Mouse (Mus musculus) erythroblast, embryonic 14.5 days (primary cell): Measurements from ENCODE around the gene Olfr1238. TPM values are rescaled to one million over a fixed set of nuclear protein-coding genes. Genes with fewer than 3 reads are reported as not detected.

ENCODE experiments used
- H3K27me3 ChIP-seq: 2 replicates; pipeline ENCODE4 v1.6.1; 2012; ENCODE audit warnings: inconsistent platforms; ENCODE audit not compliant: control insufficient read depth
- H3K36me3 ChIP-seq: 2 replicates; pipeline ENCODE4 v1.6.1; 2012; ENCODE audit warnings: mild to moderate bottlenecking, inconsistent platforms; ENCODE audit not compliant: control insufficient read depth
- H3K4me1 ChIP-seq: 2 replicates; pipeline ENCODE4 v1.6.1; 2012; ENCODE audit warnings: inconsistent platforms; ENCODE audit not compliant: control insufficient read depth
- H3K4me3 ChIP-seq: replicated peaks from 2 replicates; pipeline ENCODE3; 2012; ENCODE audit warnings: moderate library complexity, mild to moderate bottlenecking, inconsistent platforms
- H3K9me3 ChIP-seq: 2 replicates; pipeline ENCODE4 v1.6.1; 2012; ENCODE audit warnings: low read length, inconsistent platforms, mixed read lengths; ENCODE audit not compliant: control insufficient read depth
- GATA1 ChIP-seq: IDR thresholded peaks from 2 replicates; pipeline ENCODE4 v1.6.1; 2012; ENCODE audit warnings: low read length, inconsistent platforms, mixed read lengths
- TAL1 ChIP-seq: IDR thresholded peaks from 3 replicates; pipeline ENCODE4 v1.6.1; 2012; ENCODE audit warnings: low read length, inconsistent platforms, mixed read lengths
- polyA plus RNA-seq: library from polyadenylated mRNA; stranded (reverse); fragments of >175 nt; gene quantifications from 2 replicates; pipeline ENCODE4 v1.2.3, GENCODE M21; 2012

Gene Olfr1238
- polyA plus RNA-seq, result not detected in 2 replicates

GRCm38 (mm10) chr2:89409576-89409975 is at the start of gene Olfr1238:
Olfr1238 (minus strand) TSS chr2:89409676.
- no peak within 1 kb of the TSS for H3K4me3 ChIP-seq

DNA sequence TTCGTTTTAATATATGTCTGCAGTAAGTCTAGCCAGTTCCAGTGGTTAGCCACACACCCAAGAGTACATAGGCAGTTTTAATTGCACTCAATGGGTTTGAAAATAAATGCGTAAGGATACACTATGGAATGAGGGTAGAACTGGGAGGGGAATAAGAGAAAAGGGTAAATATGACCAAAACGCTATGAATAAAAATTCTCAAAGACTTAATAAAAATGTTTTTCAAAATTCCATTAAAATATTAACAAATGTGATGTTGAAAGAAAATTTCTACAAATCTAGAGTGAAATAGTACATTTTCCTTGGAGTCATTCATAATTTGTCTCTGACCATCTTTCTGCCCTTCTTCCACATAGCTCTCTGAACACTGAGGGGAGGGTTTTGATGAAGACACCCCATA is 33.4 kb upstream of the Olfr1238 start, which contains the start of gene Olfr1240:
Gene Olfr1240 (minus strand): TSS at position 101 of the 400 bp plus-strand sequence.
- TF ChIP-seq GATA1, result no peak
- no peak for TF ChIP-seq TAL1
- Histone ChIP-seq H3K36me3 (no peaks in the 10 kb centered on the region), H3K4me1 (no peaks in the 10 kb centered on the region), H3K9me3 (peaks cover 2% of the 10 kb centered on the region; the same call in 1 of the 2 replicates), H3K27me3 (no peaks in the 10 kb centered on the region), H3K4me3 (no peak within 1 kb of the TSS)

More at GRCm38 (mm10) chr2:89409576-89409975, at the start of gene Olfr1238:
- Histone ChIP-seq H3K27me3 (no peaks in the 10 kb centered on the region), H3K36me3 (no peaks in the 10 kb centered on the region), H3K9me3 (no peaks in the 10 kb centered on the region), H3K4me1 (no peaks in the 10 kb centered on the region)
- no peak for TF ChIP-seq GATA1
- TF ChIP-seq TAL1, result no peak

DNA sequence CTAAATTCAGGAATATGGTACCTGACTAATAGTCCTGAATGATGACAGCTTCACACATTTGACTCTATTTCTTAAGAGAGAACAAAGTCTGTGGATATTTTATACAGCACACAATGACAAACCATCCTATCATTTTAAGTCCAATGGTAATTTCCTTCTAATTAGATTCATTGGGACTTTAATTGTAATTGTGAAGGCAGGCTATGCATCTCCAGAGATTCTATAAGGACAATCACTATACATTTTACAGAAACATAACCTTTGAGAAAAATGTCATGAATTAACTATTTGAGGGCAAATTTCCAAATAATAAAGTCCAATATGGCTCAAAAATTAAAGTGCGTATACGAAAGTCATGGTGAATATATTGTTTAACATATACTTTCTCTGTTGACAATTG is 10.8 kb upstream of the Olfr1238 start, which contains the start of gene Olfr1239:
Gene Olfr1239 (minus strand): TSS at position 101 of the 400 bp plus-strand sequence.
- no peaks in the 10 kb centered on the region; the same call in 1 of the 2 replicates for H3K9me3 ChIP-seq
- TF ChIP-seq TAL1 (no peak), GATA1 (no peak)
- no peak within 1 kb of the TSS for H3K4me3 ChIP-seq
- no peaks in the 10 kb centered on the region for H3K27me3 ChIP-seq
- no peaks in the 10 kb centered on the region for H3K36me3 ChIP-seq
- H3K4me1 ChIP-seq, result no peaks in the 10 kb centered on the region

GRCm38 (mm10) chr2:89414557-89414956 is 5.1 kb upstream of the Olfr1238 start:
- Histone ChIP-seq H3K27me3 (no peaks in the 10 kb centered on the region), H3K4me3 (no peak overlapping the region), H3K36me3 (no peaks in the 10 kb centered on the region), H3K4me1 (no peaks in the 10 kb centered on the region), H3K9me3 (no peaks in the 10 kb centered on the region)
- TF ChIP-seq GATA1 (no peak), TAL1 (no peak)

GRCm38 (mm10) chr2:89400882-89401281 is 8.6 kb downstream of the Olfr1238 start:
- Histone ChIP-seq H3K9me3 (0 out of 2 replicates have a peak, but pooled peaks cover 2% of the 10 kb centered on the region), H3K4me1 (no peaks in the 10 kb centered on the region), H3K27me3 (no peaks in the 10 kb centered on the region), H3K36me3 (no peaks in the 10 kb centered on the region), H3K4me3 (no peak overlapping the region)
- no peak for TF ChIP-seq GATA1
- TF ChIP-seq TAL1, result no peak

GRCm38 (mm10) chr2:89364765-89365164 is 44.7 kb downstream of the Olfr1238 start, which contains the start of gene Olfr1234:
Olfr1234 (minus strand) TSS chr2:89364865.
- no peaks in the 10 kb centered on the region for H3K27me3 ChIP-seq

More at GRCm38 (mm10) chr2:89364765-89365164, 44.7 kb downstream of the Olfr1238 start, which contains the start of gene Olfr1234:
- H3K4me1 ChIP-seq, result no peaks in the 10 kb centered on the region
- TF ChIP-seq TAL1 (no peak), GATA1 (no peak)
- H3K9me3 ChIP-seq, result no peaks in the 10 kb centered on the region
- no peaks in the 10 kb centered on the region for H3K36me3 ChIP-seq
- H3K4me3 ChIP-seq, result no peak within 1 kb of the TSS

Other genes starting within 250 kb of the Olfr1238 start
- gene Olfr1224-ps1, start 245.6 kb downstream of the Olfr1238 start, polyA plus RNA-seq, result not detected in 2 replicates
- not detected in 2 replicates for gene Olfr1225, start 235.0 kb downstream of the Olfr1238 start, polyA plus RNA-seq
- gene Olfr1226, start 209.6 kb downstream of the Olfr1238 start, polyA plus RNA-seq, result not detected in 2 replicates
- not detected in 2 replicates for gene Olfr1228, start 155.6 kb downstream of the Olfr1238 start, polyA plus RNA-seq
- gene Olfr1229, start 121.7 kb downstream of the Olfr1238 start, polyA plus RNA-seq, result not detected in 2 replicates
- gene Olfr1230, start 112.4 kb downstream of the Olfr1238 start, polyA plus RNA-seq, result not detected in 2 replicates
- gene Olfr1231, start 102.6 kb downstream of the Olfr1238 start, polyA plus RNA-seq, result not detected in 2 replicates
- gene Olfr1232, start 80.0 kb downstream of the Olfr1238 start, polyA plus RNA-seq, result not detected in 2 replicates
- not detected in 2 replicates for gene Olfr1233, start 67.3 kb downstream of the Olfr1238 start, polyA plus RNA-seq
- not detected in 2 replicates for gene Olfr1234, start 44.8 kb downstream of the Olfr1238 start, polyA plus RNA-seq
- not detected in 2 replicates for gene Olfr1239, start 10.7 kb upstream of the Olfr1238 start, polyA plus RNA-seq
- gene Olfr1240, start 33.3 kb upstream of the Olfr1238 start, polyA plus RNA-seq, result not detected in 2 replicates
- gene Olfr1241, start 77.5 kb upstream of the Olfr1238 start, polyA plus RNA-seq, result not detected in 2 replicates
- not detected in 2 replicates for gene Olfr1242, start 88.7 kb upstream of the Olfr1238 start, polyA plus RNA-seq
- not detected in 2 replicates for gene Olfr1243, start 121.8 kb upstream of the Olfr1238 start, polyA plus RNA-seq
- gene Olfr1245, start 168.8 kb upstream of the Olfr1238 start, polyA plus RNA-seq, result not detected in 2 replicates
- gene Olfr1246, start 183.5 kb upstream of the Olfr1238 start, polyA plus RNA-seq, result not detected in 2 replicates
- gene Olfr1247, start 204.5 kb upstream of the Olfr1238 start, polyA plus RNA-seq, result 0.01 TPM in 1 of 2 replicates, not detected in the other
- not detected in 2 replicates for gene Olfr1248, start 208.6 kb upstream of the Olfr1238 start, polyA plus RNA-seq
- gene Olfr1249, start 225.3 kb upstream of the Olfr1238 start, polyA plus RNA-seq, result not detected in 2 replicates